Mouse (Mus musculus) monocyte, adult 2 months (primary cell): Measurements from ENCODE around the gene Arpp21.

Source experiments
- DNase-seq, 2 experiments: peaks; one replicate each; pipeline ENCODE4 v3.0.0; 2022; ENCODE audit warnings: low spot score in 2 of 2, low read depth in 1 of 2

Arpp21 gene

DNA sequence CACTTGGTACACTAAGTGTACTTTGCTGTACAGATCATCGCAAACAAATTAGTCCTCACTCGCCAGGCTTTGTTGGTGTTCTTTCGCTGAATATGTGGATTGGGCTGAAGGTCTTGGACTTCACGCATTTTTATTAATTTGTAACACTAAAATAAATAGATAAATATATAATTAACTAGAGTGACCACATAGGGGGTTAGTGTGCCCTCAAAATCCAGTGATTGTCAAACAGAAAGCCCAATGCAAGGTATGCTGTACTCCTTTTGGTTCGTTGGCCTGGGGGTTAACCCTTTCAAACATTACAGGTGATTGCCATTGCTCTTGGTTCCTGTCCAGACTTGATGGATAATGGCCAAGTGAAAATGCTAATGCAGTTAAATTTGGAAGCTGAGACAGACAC lies 212.6 kb downstream of the Arpp21 start:
- no peak for DNase-seq
